Mouse (Mus musculus): Measurements from ENCODE around the gene Inpp5f.
"Not testable (repeated sequence)": the region's sequence is repeated elsewhere in the genome, so short reads cannot be mapped to it uniquely, and the experiment has no call there.

The Inpp5f gene

DNA sequence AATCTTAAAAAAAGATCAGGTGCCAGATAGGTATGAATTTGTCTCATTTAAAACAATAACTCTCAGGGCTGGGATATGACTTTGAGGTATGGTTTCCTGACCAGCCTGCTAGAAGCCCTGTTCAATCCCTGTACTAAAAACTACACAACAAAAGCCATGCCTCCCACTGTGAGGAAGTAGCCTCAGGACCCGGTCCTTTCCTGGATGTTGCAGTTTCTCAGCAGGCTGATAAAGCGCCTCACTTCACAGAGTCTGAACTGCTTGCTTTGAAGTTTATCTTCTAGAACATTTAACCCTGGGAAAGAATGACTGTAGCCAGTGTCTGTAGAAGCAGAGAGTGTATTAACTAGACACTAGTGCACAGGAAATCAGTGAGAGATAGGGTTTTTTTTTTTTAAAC lies 57.7 kb downstream of the Inpp5f start:
- no peak for DNase-seq

DNA sequence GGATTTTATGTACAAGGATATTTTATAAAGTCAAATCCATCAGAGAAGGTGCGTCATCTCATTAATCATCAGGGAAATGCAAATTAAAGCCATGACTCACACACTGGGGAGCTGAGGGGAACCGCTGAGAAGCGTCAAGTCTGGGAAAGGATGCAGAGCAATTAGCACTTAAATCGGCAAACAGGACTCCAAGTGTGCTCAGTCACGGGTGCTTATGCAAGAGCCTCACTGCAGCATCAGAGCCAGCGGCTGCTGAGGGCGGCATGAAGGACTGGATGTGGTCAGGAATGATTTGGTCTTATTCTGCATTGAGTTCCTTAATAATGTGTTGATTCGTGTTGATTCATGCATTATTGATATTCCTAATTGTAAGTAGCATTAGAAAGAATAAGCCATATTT lies 60.8 kb downstream of the Inpp5f start:
- no peak for DNase-seq

DNA sequence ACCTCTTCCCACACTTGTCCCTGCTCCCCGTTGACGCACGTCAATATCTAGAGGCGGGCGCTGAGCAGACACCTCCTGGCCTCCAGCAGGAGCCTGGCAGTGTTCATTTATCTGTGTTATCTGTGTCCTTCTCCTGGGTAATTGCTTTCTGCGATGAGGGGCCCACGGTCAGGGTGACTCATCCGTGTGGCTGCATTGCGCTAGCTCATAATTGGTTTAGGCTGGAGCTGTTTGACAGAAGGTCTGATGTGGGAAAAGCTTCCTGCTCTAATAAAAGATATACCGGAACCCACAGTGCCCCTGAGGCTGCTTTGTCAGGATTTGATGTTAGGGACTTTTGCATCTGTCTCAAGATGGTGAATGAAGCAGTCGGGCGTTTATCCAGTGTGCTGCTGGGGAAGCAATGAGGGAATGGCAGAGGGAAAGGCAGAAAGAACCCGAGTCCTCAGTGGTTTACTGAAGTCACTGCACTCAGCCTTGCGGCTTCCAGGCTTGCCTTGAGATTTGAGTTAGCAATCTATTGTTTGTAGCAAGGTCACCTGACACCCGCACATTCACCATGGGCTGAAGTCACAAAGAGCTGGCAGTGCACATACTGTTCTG lies 61.4 kb downstream of the Inpp5f start:
- no peak for DNase-seq

DNA sequence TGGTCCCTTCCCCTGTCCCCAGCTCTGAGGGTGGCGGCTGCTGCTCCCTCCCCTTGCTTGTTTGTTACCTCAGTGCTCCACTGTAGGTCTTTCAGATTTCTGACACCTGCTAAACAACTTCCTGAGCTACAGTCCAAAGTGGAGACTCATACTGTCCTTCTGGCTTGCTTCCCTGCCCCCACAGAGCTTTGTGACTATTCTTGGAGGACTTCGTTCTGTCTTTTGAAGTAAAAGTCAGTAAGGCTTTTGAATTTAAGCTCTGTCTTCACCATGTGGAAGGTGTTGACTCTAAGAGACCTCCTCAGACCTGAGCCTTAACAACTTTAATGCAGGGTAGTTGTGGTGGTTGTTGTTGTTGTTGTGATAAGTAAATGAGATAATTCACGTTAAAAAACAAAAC lies 67.4 kb downstream of the Inpp5f start:
- no peak for DNase-seq

DNA sequence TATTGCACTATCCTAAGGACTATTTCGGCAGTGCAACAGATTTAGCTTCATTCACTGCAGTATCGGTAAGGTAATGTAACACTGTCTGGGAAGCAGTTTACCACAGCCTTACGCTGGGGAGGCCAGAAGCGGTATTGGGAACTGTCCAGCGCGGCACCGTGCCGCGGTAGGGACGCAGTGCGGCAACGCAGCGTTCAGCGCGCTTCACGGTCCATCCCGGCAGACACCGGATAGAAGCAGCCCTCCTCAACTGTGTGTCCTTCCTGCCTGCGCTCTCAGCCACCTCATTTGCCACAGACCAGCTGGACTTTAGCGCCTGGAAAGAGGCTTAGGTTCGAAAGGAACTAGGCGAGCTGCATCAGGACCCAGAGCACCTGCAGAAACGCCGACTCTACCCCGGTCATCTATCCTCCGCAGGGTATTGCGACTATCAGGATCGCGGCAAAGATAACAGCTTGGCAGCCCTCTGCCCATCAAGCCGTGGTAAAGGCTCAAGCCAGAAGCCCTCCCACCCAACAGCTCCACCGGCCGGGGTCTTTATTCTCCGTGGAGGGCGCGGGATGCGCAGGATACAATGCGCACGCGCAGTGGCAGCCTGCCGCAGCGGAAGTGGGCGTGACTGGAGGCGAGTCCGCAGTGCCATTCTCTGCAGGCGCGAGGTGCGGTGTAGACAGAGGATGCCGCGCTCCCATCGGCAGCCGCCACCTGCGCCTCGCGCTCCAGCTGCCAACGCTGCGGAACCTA lies 76.9 kb downstream of the Inpp5f start:
- DNase-seq, result peak; percentile 76 to 83

DNA sequence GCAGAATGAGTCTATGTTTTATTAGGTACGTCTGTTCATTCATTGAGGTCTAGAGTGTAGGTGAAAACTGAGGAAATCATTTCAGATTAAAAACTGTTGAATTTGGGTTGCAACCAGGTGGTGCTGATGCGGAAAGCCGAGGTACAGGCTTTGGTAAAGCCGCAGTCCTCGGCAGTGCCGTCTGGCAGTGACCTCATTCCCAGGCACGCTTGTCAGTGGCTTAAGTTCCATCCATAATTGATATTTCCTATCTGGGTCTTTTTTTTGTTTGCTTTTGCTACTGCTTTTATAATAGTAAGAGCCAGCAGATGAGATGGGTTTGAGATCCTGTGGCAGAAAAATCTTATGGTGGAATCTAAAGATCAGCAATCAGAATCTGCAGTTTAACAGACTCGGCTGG lies 78.2 kb downstream of the Inpp5f start:
- DNase-seq, result no peak

DNA sequence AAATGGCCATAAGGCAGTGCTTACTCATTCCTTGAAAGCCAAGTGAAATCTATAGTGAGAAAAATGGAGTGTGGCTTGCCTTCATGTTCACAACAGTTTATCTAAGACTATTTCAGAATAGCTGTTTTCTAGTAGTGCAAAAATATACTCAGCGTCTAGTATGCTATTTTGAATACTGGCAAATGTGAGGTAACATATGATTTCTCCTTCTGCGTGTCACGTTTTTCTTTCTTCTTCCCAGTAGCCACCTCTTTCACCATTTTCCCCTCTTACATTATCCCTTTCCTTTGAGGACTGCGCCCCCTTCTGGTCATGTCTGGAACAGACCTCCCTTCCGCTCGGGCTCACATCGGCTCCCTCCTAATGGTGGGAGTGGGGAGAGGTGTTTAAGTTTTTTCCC lies 78.9 kb downstream of the Inpp5f start:
- peak; percentile 90 to 93 for DNase-seq

DNA sequence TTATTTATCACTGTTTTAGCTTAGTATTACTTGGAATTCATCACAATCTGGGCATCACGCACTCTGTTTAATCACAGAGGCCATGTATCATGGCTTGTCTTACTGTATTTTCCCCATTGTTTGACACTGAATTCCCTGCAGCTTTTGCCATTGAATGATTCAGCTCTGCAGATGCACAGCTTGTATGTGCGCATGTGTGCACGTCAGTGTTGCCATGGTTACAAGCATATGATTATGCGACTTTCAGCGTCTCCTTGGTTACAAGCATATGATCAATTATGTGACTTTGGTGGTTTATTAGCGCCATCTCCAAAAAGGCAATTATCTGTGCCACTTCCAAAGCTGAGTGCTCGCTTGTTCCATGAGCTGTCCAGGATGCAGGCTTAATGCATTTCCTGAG lies 79.7 kb downstream of the Inpp5f start:
- DNase-seq, result no peak

DNA sequence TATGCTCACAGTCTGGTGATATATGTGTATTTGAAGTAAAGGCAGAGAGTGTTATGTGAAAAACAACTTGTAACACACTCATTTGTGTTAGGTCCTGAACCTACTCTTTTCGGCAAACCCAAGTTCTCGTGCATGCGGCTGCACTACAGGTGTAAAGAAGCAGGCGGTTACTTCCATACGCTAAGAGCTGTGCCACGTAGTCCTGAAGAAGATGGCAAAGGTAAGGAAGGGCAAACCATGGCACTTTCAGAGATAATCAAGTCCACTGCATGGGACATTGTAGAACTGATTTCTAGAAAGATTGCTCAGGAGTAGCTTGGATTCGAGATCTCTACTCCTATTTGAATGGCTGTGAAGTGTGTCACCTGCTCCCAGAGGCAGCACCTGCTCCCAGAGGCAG lies 81.0 kb downstream of the Inpp5f start:
- DNase-seq, result no peak

DNA sequence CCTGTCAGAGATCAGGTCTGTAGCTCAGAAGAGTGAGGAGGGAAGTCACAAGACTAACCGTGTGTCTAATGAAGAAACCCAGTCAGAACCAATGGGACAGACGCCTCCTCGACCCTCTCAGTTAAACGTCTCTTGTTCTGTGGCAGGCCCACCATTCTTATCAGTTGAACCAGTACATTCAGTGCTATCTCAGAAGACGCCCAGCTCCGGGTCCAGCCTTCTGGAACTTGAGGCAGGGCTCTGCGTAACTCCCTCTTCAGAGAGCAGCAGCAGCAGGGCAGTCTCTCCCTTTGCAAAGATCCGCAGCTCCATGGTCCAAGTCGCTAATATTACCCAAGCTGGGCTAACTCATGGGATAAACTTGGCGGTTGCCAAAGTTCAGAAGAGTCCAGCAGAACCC lies 83.7 kb downstream of the Inpp5f start:
- no peak for DNase-seq

DNA sequence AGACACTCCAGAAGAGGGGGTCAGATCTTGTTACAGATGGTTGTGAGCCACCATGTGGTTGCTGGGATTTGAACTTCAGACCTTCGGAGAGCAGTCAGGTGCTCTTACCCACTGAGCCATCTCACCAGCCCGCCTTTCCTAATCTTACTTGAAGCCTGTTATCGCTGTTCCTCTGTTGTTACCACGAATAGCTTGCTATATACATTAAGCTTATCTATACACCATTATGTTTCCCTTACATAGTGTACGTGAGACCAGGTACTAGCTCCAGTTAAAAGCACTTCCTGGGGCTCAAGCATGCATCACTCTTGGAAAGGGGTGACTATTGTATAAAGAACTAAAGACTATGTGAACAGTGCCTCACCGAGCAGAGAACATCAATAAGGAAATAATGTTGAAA lies 88.8 kb downstream of the Inpp5f start:
- DNase-seq, result not testable (repeated sequence)

DNA sequence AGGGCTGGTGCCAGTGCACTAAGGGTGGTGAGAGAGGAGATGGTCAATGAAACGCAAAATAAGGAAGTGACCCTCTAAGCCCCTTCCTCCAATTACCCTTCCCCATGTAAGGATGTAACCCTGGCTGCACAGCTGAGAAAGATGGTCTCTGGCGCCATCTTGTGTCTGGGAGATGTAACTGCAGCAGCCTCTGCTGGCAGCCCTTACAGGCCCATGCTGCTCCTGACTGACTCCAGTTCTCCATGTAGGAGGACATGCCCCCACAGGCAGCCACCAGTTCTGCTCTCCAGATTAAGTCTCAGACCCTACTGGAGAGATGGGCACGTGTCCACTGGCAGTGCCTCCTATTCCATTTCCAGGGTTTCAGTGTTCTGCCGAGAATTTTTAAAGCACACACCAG lies 94.6 kb downstream of the Inpp5f start:
- DNase-seq, result peak; percentile 75 to 76

DNA sequence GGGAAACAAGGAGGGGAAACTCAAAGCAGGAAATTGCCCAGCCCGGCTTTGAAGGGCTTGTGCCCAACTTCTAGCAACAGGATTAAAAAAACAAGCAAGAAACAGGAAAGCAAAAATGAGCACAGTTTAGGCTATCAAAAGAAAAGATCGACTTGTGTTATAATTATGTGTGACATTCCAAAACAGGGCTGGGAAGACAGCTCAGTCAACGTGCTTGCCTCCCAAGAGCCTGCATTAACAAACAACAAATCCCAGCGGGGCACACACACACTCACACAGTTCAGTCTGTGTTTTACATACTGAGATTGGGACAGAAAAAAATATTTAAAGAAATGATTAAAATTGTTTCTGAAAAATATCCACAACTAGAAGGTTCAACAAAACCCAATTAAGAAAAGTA lies 106.9 kb downstream of the Inpp5f start:
- DNase-seq, result no peak

DNA sequence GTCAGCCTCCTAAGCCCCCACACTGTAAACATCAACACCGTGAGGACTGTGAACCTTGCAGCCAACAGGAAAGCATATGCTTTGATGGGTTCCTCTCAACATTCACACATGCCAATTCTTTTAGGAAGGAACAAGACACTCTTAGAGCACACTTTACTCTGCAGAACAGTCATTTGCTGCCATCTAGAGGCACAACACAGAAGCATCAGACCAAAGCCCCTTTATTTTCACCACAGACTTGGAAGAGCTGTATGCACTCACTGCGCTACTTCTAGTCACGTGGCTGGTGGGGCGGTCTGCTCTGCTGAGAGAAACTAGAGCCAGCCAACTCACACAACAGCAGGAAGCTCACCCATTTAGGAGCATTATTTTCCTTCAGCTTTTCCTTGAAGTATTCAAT lies 113.6 kb downstream of the Inpp5f start:
- DNase-seq, result peak; percentile 73 to 83

DNA sequence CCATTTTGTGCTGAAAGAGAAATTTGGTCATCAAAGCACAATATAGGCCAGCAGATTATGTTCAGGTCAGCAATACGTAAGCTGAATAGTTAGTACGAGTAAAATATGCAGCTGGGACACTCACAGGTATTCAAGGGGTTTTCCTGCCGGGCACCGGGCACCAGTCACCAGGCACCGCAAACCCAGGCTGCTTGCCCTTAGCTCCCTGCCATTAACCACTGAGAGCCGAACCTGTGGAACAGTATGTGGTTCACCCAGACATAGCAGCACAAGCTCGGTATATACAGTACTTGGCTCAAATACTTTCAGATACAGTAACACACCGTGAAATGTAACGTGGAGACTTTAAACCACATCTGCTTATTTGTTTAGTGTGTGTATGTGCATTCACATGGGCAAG lies 114.1 kb downstream of the Inpp5f start:
- no peak for DNase-seq

DNA sequence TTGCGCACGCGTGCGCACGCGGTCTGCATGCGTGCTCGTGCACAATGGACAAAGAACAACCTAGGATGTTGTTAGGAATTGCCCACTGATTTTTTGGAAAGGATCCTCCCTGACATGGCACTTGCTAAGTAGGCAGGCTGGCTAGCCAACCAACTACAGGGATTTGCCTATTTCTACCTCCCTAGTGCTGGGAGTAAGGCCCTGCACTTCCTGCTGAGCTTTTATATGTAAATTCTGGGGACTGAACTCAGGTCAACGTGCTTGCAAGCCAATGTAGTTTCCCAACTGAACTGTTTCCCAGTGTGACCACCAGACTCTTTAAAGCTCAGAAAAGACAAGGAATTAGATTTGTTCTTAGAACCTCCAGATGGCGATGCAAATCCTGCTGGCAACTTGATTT lies 115.9 kb downstream of the Inpp5f start:
- no peak for DNase-seq

DNA sequence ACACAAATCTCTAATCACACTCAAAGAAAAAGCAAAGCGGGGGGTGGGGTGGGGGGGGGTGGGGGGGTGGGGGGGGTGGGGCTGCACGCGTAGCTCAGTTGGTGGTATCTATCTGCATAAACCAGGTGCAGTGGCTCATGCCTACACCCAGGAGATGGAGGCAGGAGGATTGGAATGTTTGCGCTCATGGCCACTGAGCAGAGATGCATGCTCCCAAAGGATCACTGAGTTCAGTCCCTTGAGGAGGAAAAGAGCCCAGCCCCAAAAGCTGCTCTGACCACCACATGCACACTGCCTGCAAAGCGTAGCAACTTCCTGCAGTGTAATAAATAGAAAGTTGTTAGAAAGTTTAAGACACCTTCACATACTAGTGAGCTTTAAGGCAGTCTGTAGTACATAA lies 116.6 kb downstream of the Inpp5f start:
- DNase-seq, result no peak

DNA sequence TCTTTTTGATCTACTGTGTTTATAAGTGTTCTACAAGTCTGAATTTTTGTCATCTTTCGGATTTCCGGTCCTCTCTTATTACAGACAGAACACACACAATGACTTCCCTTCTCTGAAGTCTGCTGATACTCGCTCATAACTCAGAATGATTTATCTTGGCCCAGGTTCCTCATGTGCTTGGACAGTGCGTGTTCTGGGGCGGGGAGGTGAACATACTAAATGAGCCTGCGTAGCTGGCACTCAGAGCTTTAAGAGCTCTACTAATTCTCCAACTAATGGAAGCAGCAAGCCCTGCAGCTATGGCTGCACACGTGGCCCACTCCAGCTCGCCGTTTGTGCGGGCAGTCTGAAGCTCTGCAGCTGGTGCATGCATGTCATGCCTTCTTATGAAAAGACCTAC lies 117.6 kb downstream of the Inpp5f start:
- peak; percentile 37 to 52 for DNase-seq

DNA sequence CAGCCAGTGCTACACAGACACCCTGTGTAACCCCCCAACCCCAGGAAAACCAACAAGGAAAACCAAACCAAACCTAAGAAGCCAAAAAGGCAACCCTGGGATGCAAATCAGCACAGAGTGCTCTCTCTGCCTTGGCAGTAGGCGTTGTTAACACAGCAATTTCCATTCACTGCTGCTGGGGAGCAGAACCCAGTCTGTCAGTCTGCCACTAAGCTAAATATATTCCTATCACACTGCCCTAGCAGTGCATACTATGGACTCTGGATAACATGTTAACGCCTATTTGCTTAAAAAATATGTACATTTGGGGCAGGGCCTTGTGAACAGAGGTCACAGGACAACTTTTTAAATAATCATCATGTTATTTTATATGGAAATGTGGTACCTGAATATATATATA lies 120.5 kb downstream of the Inpp5f start:
- DNase-seq, result no peak

DNA sequence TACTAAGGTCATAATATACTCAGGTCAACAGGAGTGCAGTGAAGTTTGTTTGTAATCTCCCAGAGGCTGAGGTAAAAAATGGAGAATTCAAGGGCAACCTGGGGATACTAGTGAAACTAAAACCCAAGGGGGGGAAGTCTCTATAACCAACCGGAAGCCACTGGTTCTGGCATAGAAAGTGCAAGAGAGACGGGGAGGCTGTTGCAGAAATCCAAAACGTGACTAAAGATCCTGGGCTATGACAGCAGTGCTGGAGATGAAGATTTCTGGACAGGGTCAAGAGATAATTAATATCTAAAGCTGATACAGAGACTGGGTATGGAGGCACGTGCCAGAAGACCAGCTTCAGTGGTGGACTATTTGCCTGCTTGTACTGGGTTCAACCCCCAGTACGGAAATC lies 126.9 kb downstream of the Inpp5f start:
- no peak for DNase-seq

DNA sequence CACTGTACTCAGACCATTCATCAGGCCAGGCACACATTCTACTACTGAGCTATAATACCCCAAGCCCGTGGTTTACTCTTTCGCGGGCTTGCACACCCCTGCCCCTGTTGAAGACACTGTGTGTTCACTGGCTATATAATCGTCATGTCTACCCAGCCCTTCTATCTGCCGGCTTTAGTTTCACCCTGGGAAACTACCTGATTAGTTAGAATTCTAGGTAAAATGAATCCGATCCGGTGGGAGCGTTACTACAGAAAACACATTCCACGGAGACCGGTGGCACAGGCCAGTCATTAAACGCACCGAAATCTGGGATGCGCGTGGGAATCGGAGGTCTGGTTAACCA lies 128.0 kb downstream of the Inpp5f start:
- no peak for DNase-seq

DNA sequence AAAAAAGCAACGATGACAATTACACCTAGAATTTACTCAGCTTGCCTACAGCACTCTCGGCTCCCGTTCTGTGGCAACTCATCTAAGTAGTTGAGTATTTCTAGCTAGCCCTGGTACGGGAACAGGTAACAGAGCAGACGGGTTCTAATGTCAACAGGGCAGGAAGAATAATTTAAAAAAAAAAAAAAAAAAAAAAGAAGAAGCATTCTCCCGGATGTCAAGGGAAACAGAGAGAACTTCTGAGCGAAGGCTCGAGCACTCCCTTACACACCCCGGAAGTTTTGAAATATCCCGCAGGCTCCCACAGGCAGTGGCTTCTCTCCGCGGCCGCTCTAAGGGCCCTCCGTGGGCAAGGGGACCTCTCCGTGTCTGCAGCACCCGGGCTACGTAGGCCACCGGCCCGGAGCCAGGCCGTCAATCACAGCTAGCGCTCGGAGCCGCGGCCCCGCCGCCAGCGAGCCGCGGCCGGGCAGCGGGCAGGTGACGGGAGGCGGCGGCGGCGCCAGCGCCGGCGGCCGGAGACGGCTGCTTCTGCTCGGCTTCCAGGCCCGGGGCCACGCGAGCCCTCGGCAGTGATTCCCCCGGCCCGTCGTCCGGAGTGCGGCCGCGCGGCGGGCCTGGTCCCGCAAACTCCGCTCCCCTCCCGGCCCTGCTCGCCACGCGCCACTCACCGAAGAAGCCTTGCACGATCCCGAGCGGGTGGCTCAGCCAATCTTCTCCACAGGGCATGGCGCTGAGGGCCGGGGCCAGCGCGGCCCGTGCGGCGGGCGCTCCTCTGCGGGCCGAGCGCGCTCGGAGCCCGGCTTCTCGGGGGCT lies 128.5 kb downstream of the Inpp5f start:
- peak; percentile 57 to 65 for DNase-seq

DNA sequence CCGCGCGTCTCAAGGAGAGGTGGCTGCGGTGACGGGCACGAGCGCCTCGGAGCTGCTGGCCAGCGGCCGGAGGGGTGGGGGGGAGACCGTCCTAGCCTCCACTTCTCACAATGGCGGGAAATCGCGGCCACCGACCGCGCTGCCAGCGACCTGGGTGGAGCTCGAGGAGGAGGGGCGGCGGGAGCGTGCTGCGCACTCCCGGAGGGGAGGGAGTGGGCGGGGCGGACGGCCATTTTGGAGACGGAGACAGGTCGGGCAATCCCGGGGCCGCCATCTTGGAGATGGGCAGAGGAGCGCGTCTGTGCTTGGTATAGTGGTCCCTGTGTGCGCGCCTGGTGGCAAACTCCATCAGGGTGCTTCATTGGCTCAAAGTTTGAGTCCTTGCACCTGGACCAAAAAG lies 129.2 kb downstream of the Inpp5f start, which contains the start of gene Mcmbp:
Gene Mcmbp (minus strand): TSS at position 162 of the 400 bp plus-strand sequence.
- DNase-seq, result peak; percentile 99

DNA sequence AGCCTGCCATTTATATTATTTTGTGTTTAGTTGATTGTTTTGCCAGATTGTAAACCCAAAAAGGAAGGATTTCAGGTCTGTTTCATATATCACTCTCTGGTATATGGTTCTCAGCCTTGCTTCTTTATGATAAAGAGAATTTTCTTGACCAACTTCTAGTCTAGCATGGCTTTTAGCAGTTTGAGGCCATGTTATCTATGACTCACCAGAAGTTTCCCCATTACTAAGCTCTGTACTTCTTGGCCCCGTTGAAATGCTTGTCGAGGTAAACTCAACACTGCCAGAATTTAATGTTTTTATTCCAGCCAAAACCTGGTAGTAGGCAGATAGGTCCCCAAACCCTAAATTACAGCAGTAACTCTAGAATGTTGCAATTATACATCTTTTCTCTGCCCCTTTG lies 132.8 kb downstream of the Inpp5f start:
- no peak for DNase-seq
